Mouse (Mus musculus) embryonic stem cell, embryonic (primary cell): ENCODE data around the gene Capn15.

Experiments used
- CTCF ChIA-PET, 4 experiments: fragments of 300-600 bp in 2 of 4; fragments of 350-600 bp in 2 of 4; sonication (Branson Sonifier 250); formaldehyde crosslinking; loops; one replicate each; lab custom pipeline; 2022; ENCODE audit warnings: inconsistent platforms in 2 of 4; lab: Charles Lee
- POLR2A ChIA-PET, 4 experiments: fragments of 300-600 bp in 2 of 4; fragments of 350-600 bp in 2 of 4; sonication (Branson Sonifier 250); formaldehyde crosslinking; loops; one replicate each; lab custom pipeline; 2022; ENCODE audit warnings: antibody characterized with exemption in 4 of 4, inconsistent platforms in 1 of 4; lab: Charles Lee

Gene Capn15

GRCm38 (mm10) chr17:25951803-25952623 lies 33.6 kb downstream of the Capn15 start, which contains the start of gene A930017K11Rik:
TSS of gene A930017K11Rik (minus strand) at chr17:25952565.
- ChIA-PET POLR2A (interaction anchor here in 3 of 4 experiments (0.6 to 5.9 kb wide), 12 partner anchors 10 to 119 kb away, joined by 3 to 27 read pairs (median 4); partner anchors contain the start of gene Stub1 (in 1 of the 3)), CTCF (interaction anchor here in 3 of 4 experiments (0.6 to 2.1 kb wide), 7 partner anchors 12 to 220 kb away, joined by 3 to 5 read pairs (median 4); no protein-coding TSS in a partner anchor)

GRCm38 (mm10) chr17:25951225-25951802 lies 34.3 kb downstream of the Capn15 start:
- POLR2A ChIA-PET = interaction anchor here in 3 of 4 experiments (0.6 to 5.9 kb wide), 15 partner anchors 9 to 150 kb away, joined by 3 to 27 read pairs (median 4); partner anchors contain the start of gene Stub1 (in 1 of the 3)
- CTCF ChIA-PET = interaction anchor here (0.6 to 2.1 kb wide), 8 partner anchors 11 to 310 kb away, joined by 3 to 5 read pairs (median 4); no protein-coding TSS in a partner anchor

- ChIA-PET POLR2A (interaction anchor here in 2 of 4 experiments (0.6 to 5.9 kb wide), 12 partner anchors 8 to 150 kb away, joined by 3 to 27 read pairs (median 4); no protein-coding TSS in a partner anchor), CTCF (interaction anchor here in 3 of 4 experiments (0.6 to 2.1 kb wide), 6 partner anchors 10 to 311 kb away, joined by 3 to 5 read pairs (median 4); no protein-coding TSS in a partner anchor)
Observed at GRCm38 (mm10) chr17:25950706-25951105, 34.9 kb downstream of the Capn15 start.

GRCm38 (mm10) chr17:25949981-25950380 lies 35.6 kb downstream of the Capn15 start:
- ChIA-PET CTCF (interaction anchor here in 2 of 4 experiments (1.2 to 2.1 kb wide), 2 partner anchors 56 kb away, joined by 3 to 4 read pairs; no protein-coding TSS in a partner anchor), POLR2A (interaction anchor here in 2 of 4 experiments (0.9 to 5.9 kb wide), 7 partner anchors 8 to 75 kb away, joined by 3 to 27 read pairs (median 4); partner anchors contain the start of gene Mettl26 (in 1 of the 2))

GRCm38 (mm10) chr17:25948051-25948450 lies 37.5 kb downstream of the Capn15 start:
- ChIA-PET POLR2A (interaction anchor here in 2 of 4 experiments (0.9 to 1.6 kb wide), 2 partner anchors 10 to 12 kb away, joined by 3 to 7 read pairs; no protein-coding TSS in a partner anchor), CTCF (interaction anchor here in 1 of 4 experiments (1.3 kb wide), 1 partner anchor 14 kb away, joined by 4 read pairs; no protein-coding TSS in a partner anchor)

- CTCF ChIA-PET = no interaction called here
Observed at GRCm38 (mm10) chr17:25947576-25947975, 38.0 kb downstream of the Capn15 start.

GRCm38 (mm10) chr17:25946891-25947290 lies 38.7 kb downstream of the Capn15 start:
- CTCF ChIA-PET = no interaction called here
- POLR2A ChIA-PET = interaction anchor here in 1 of 4 experiments (1.0 to 1.6 kb wide), 3 partner anchors 12 to 79 kb away, joined by 3 to 7 read pairs (median 3); partner anchors contain the start of genes Capn15 and Mcrip2

More at GRCm38 (mm10) chr17:25947576-25947975, 38.0 kb downstream of the Capn15 start:
- POLR2A ChIA-PET = interaction anchor here in 2 of 4 experiments (0.9 to 1.6 kb wide), 3 partner anchors 11 to 38 kb away, joined by 3 to 7 read pairs (median 3); partner anchors contain the start of gene Capn15 (in 1 of the 2)

- POLR2A ChIA-PET = interaction anchor here in 2 of 4 experiments (0.5 to 1.6 kb wide), 3 partner anchors 12 to 78 kb away, joined by 3 to 7 read pairs (median 3); partner anchors contain the start of gene Mcrip2 (in 1 of the 2)
- CTCF ChIA-PET = no interaction called here
Observed at GRCm38 (mm10) chr17:25946349-25946748, 39.2 kb downstream of the Capn15 start.

- ChIA-PET CTCF (interaction anchor here in 2 of 4 experiments (0.6 to 1.2 kb wide), 3 partner anchors 59 to 129 kb away, joined by 3 to 6 read pairs (median 4); no protein-coding TSS in a partner anchor), POLR2A (interaction anchor here in 3 of 4 experiments (0.5 to 1.4 kb wide), 4 partner anchors 21 to 145 kb away, joined by 3 to 4 read pairs (median 3); partner anchors contain the start of genes Decr2 (in 1 of the 3), Mcrip2 (in 1 of the 3) and Stub1 (in 1 of the 3))
Observed at GRCm38 (mm10) chr17:25945517-25946155, 40.0 kb downstream of the Capn15 start.

GRCm38 (mm10) chr17:25944366-25945163 lies 41.0 kb downstream of the Capn15 start, which contains the start of the genes Pigq and Nhlrc4:
TSS of gene Pigq (minus strand) at chr17:25944936.
TSS of gene Nhlrc4 (minus strand) at chr17:25944961.
- ChIA-PET POLR2A (interaction anchor here in 3 of 4 experiments (0.6 to 1.4 kb wide), 14 partner anchors 10 to 721 kb away, joined by 3 to 6 read pairs (median 3); partner anchors contain the start of genes Capn15 (in 1 of the 3), Decr2 (in 1 of the 3) and Stub1 (in 1 of the 3)), CTCF (interaction anchor here in 2 of 4 experiments (0.5 to 1.2 kb wide), 3 partner anchors 28 to 128 kb away, joined by 3 to 4 read pairs (median 3); no protein-coding TSS in a partner anchor)

GRCm38 (mm10) chr17:25943769-25944168 lies 41.8 kb downstream of the Capn15 start:
- POLR2A ChIA-PET = interaction anchor here in 2 of 4 experiments (0.6 to 0.8 kb wide), 5 partner anchors 10 to 137 kb away, joined by 3 to 5 read pairs (median 3); no protein-coding TSS in a partner anchor
- CTCF ChIA-PET = no interaction called here

- ChIA-PET CTCF (interaction anchor here in 1 of 4 experiments (0.5 kb wide), 1 partner anchor 294 kb away, joined by 3 read pairs; no protein-coding TSS in a partner anchor), POLR2A (interaction anchor here in 3 of 4 experiments (1.2 to 3.1 kb wide), 8 partner anchors 8 to 99 kb away, joined by 3 to 16 read pairs (median 4); partner anchors contain the start of genes A930017K11Rik (in 1 of the 3), Rab40c (in 1 of the 3) and Rhot2 (in 1 of the 3))
Observed at GRCm38 (mm10) chr17:25943221-25943620, 42.4 kb downstream of the Capn15 start.

GRCm38 (mm10) chr17:25942597-25943151 lies 42.9 kb downstream of the Capn15 start:
- ChIA-PET POLR2A (interaction anchor here (0.7 to 3.1 kb wide), 15 partner anchors 7 to 109 kb away, joined by 3 to 16 read pairs (median 3); partner anchors contain the start of genes A930017K11Rik (in 1 of the 4), Capn15 (in 1 of the 4), Rab40c (in 1 of the 4) and Rhot2 (in 1 of the 4)), CTCF (interaction anchor here in 2 of 4 experiments (0.5 to 1.5 kb wide), 2 partner anchors 48 to 295 kb away, joined by 3 to 4 read pairs; no protein-coding TSS in a partner anchor)

GRCm38 (mm10) chr17:25941511-25942241 lies 43.9 kb downstream of the Capn15 start:
- POLR2A ChIA-PET = interaction anchor here (0.6 to 3.1 kb wide), 28 partner anchors 8 to 113 kb away, joined by 3 to 27 read pairs (median 3); partner anchors contain the start of genes A930017K11Rik (in 2 of the 4), Capn15 (in 2 of the 4), Jmjd8 (in 1 of the 4) and Mcrip2 (in 1 of the 4)
- CTCF ChIA-PET = interaction anchor here in 1 of 4 experiments (1.5 kb wide), 1 partner anchor 47 kb away, joined by 4 read pairs; no protein-coding TSS in a partner anchor
